Mouse (Mus musculus): ENCODE measurements at regions not wholly inside any gene's neighbourhood (a gene's known extent, or its start where the extent isn't known, plus 50 kb on each side); places are given as distances from the start of the nearest gene placed in this dataset.

GRCm38 (mm10) chr11:82600151-82600550 is 164.0 kb downstream of the Cct6b start:
- TF ChIP-seq CTCF (IDR thresholded peaks at IDR 0.05; ENCODE audit: low read depth, low read length) (no peak), POLR2A (IDR thresholded peaks at IDR 0.05; ENCODE audit: borderline replicate concordance, low read depth, low read length) (no peak)

Measured in bone marrow macrophage, adult 2 months (primary cell).